Mouse (Mus musculus): ENCODE results near the gene Rell1.
A peak's percentile ranks its signal among the peaks of the same experiment; 100 is the strongest.

Gene Rell1

GRCm38 (mm10) chr5:63952039-63952438, 16.7 kb downstream of the Rell1 start:
- DNase-seq (ENCODE audit: low spot score), result no peak

- DNase-seq (ENCODE audit: low spot score), result no peak
Observed at GRCm38 (mm10) chr5:63951421-63951911, 17.2 kb downstream of the Rell1 start.

GRCm38 (mm10) chr5:63949195-63949594, 19.5 kb downstream of the Rell1 start:
- peak; percentile 43 for DNase-seq (ENCODE audit: low spot score)

- DNase-seq (ENCODE audit: low spot score), result no peak
Observed at GRCm38 (mm10) chr5:63947526-63947925, 21.2 kb downstream of the Rell1 start.

- no peak for DNase-seq (ENCODE audit: low spot score)
Observed at GRCm38 (mm10) chr5:63943291-63943690, 25.4 kb downstream of the Rell1 start.

GRCm38 (mm10) chr5:63941891-63942290, 26.8 kb downstream of the Rell1 start:
- no peak for DNase-seq (ENCODE audit: low spot score)

GRCm38 (mm10) chr5:63938575-63938974, 30.1 kb downstream of the Rell1 start:
- DNase-seq (ENCODE audit: low spot score), result peak; percentile 44

GRCm38 (mm10) chr5:63936740-63937139, 32.0 kb downstream of the Rell1 start:
- peak; percentile 76 for DNase-seq (ENCODE audit: low spot score)

GRCm38 (mm10) chr5:63935581-63935980, 33.1 kb downstream of the Rell1 start:
- DNase-seq (ENCODE audit: low spot score), result no peak

- peak; percentile 35 for DNase-seq (ENCODE audit: low spot score)
Observed at GRCm38 (mm10) chr5:63932829-63933228, 35.9 kb downstream of the Rell1 start.

GRCm38 (mm10) chr5:63930824-63931358, 37.8 kb downstream of the Rell1 start:
- no peak for DNase-seq (ENCODE audit: low spot score)

GRCm38 (mm10) chr5:63925035-63925628, 43.6 kb downstream of the Rell1 start:
- DNase-seq (ENCODE audit: low spot score), result no peak

- DNase-seq (ENCODE audit: low spot score), result peak; percentile 18
Observed at GRCm38 (mm10) chr5:63923305-63924025, 45.2 kb downstream of the Rell1 start.

GRCm38 (mm10) chr5:63918201-63918600, 50.5 kb downstream of the Rell1 start:
- peak; percentile 42 for DNase-seq (ENCODE audit: low spot score)

- DNase-seq (ENCODE audit: low spot score), result no peak
Observed at GRCm38 (mm10) chr5:63916457-63917139, 52.1 kb downstream of the Rell1 start.

- no peak for DNase-seq (ENCODE audit: low spot score)
Observed at GRCm38 (mm10) chr5:63914896-63915295, 53.8 kb downstream of the Rell1 start.

- DNase-seq (ENCODE audit: low spot score), result no peak
Observed at GRCm38 (mm10) chr5:63910171-63910960, 58.3 kb downstream of the Rell1 start.

GRCm38 (mm10) chr5:63907513-63907912, 61.2 kb downstream of the Rell1 start:
- DNase-seq (ENCODE audit: low spot score), result no peak

- peak; percentile 84 for DNase-seq (ENCODE audit: low spot score)
Observed at GRCm38 (mm10) chr5:63906149-63907093, 62.3 kb downstream of the Rell1 start.

- no peak for DNase-seq (ENCODE audit: low spot score)
Observed at GRCm38 (mm10) chr5:63903329-63903728, 65.4 kb downstream of the Rell1 start.

- DNase-seq (ENCODE audit: low spot score), result no peak
Observed at GRCm38 (mm10) chr5:63897820-63898110, 70.9 kb downstream of the Rell1 start.

All from lung, postnatal 25 days (tissue).